Mouse (Mus musculus): ENCODE measurements at regions not wholly inside any gene's neighbourhood (a gene's known extent, or its start where the extent isn't known, plus 50 kb on each side); places are given as distances from the start of the nearest gene placed in this dataset.

- H3K27ac ChIP-seq, result no peak overlapping the region
- peak; percentile 34 to 36 for DNase-seq (ENCODE audit: low spot score in 2 of 2)
- H3K4me3 ChIP-seq, result no peak overlapping the region
- TF ChIP-seq CTCF (conservative IDR thresholded peaks at IDR 0.05), result no peak
These were observed 161.6 kb downstream of the Zfp36l2 start for GRCm38 (mm10) chr17:84026110-84026509.

GRCm38 (mm10) chr17:84022358-84022757 lies 165.4 kb downstream of the Zfp36l2 start:
- H3K27ac ChIP-seq, result no peak overlapping the region
- no peak for TF ChIP-seq CTCF (conservative IDR thresholded peaks at IDR 0.05)
- no peak overlapping the region for H3K4me3 ChIP-seq

GRCm38 (mm10) chr17:84018817-84019216 lies 168.9 kb downstream of the Zfp36l2 start:
- no peak overlapping the region for H3K27ac ChIP-seq
- TF ChIP-seq CTCF (conservative IDR thresholded peaks at IDR 0.05), result no peak
- H3K4me3 ChIP-seq, result no peak overlapping the region
- no peak for DNase-seq (ENCODE audit: low spot score in 2 of 2)

More at GRCm38 (mm10) chr17:84022358-84022757, 165.4 kb downstream of the Zfp36l2 start:
- no peak for DNase-seq (ENCODE audit: low spot score in 2 of 2)

GRCm38 (mm10) chr17:84017891-84018290 lies 169.9 kb downstream of the Zfp36l2 start:
- H3K4me3 ChIP-seq, result no peak overlapping the region
- no peak for TF ChIP-seq CTCF (conservative IDR thresholded peaks at IDR 0.05)
- no peak overlapping the region for H3K27ac ChIP-seq
- DNase-seq (ENCODE audit: low spot score in 2 of 2), result no peak

- Histone ChIP-seq H3K4me3 (no peak overlapping the region), H3K27ac (peak overlapping the region; percentile 23)
- no peak for DNase-seq (ENCODE audit: low spot score in 2 of 2)
- TF ChIP-seq CTCF (conservative IDR thresholded peaks at IDR 0.05), result no peak
These were observed 166.7 kb upstream of the Haao start for GRCm38 (mm10) chr17:84014287-84015039.

GRCm38 (mm10) chr17:84010492-84011060 lies 162.8 kb upstream of the Haao start:
- H3K27ac ChIP-seq, result peak overlapping the region; percentile 94
- no peak for DNase-seq (ENCODE audit: low spot score in 2 of 2)
- H3K4me3 ChIP-seq, result no peak overlapping the region
- no peak for TF ChIP-seq CTCF (conservative IDR thresholded peaks at IDR 0.05)

GRCm38 (mm10) chr17:84009966-84010365 lies 162.2 kb upstream of the Haao start:
- no peak for DNase-seq (ENCODE audit: low spot score in 2 of 2)
- no peak overlapping the region for H3K4me3 ChIP-seq
- peak overlapping the region; percentile 94 for H3K27ac ChIP-seq
- no peak for TF ChIP-seq CTCF (conservative IDR thresholded peaks at IDR 0.05)

- peak overlapping the region; percentile 94 for H3K27ac ChIP-seq
- no peak overlapping the region for H3K4me3 ChIP-seq
- TF ChIP-seq CTCF (conservative IDR thresholded peaks at IDR 0.05), result no peak
- peak; percentile 53 to 69 for DNase-seq (ENCODE audit: low spot score in 2 of 2)
These were observed 161.4 kb upstream of the Haao start for GRCm38 (mm10) chr17:84009194-84009593.

GRCm38 (mm10) chr17:84008682-84009052 lies 160.9 kb upstream of the Haao start:
- Histone ChIP-seq H3K27ac (peak overlapping the region; percentile 94), H3K4me3 (no peak overlapping the region)
- no peak for TF ChIP-seq CTCF (conservative IDR thresholded peaks at IDR 0.05)
- no peak for DNase-seq (ENCODE audit: low spot score in 2 of 2)

GRCm38 (mm10) chr17:84008035-84008681 lies 160.4 kb upstream of the Haao start:
- H3K27ac ChIP-seq, result no peak overlapping the region

GRCm38 (mm10) chr17:84006748-84007147 lies 159.0 kb upstream of the Haao start:
- no peak for TF ChIP-seq CTCF (conservative IDR thresholded peaks at IDR 0.05)
- no peak overlapping the region for H3K27ac ChIP-seq
- no peak for DNase-seq (ENCODE audit: low spot score in 2 of 2)
- H3K4me3 ChIP-seq, result no peak overlapping the region

More at GRCm38 (mm10) chr17:84008035-84008681, 160.4 kb upstream of the Haao start:
- peak; percentile 34 for TF ChIP-seq CTCF (conservative IDR thresholded peaks at IDR 0.05)
- H3K4me3 ChIP-seq, result no peak overlapping the region
- DNase-seq (ENCODE audit: low spot score in 2 of 2), result no peak

- DNase-seq (ENCODE audit: low spot score in 2 of 2), result no peak
- TF ChIP-seq CTCF (conservative IDR thresholded peaks at IDR 0.05), result no peak
- no peak overlapping the region; the same call in 1 of the 2 replicates for H3K27ac ChIP-seq
These were observed 156.5 kb upstream of the Haao start for GRCm38 (mm10) chr17:84004237-84004636.

GRCm38 (mm10) chr17:84003489-84004234 lies 155.9 kb upstream of the Haao start:
- DNase-seq (ENCODE audit: low spot score in 2 of 2), result no peak
- Histone ChIP-seq H3K27ac (no peak overlapping the region; the same call in 1 of the 2 replicates), H3K4me3 (no peak overlapping the region)
- no peak for TF ChIP-seq CTCF (conservative IDR thresholded peaks at IDR 0.05)

More at GRCm38 (mm10) chr17:84004237-84004636, 156.5 kb upstream of the Haao start:
- no peak overlapping the region for H3K4me3 ChIP-seq
